ENCODE assay signal across 9 mouse cellular contexts in the genomic region with DNA sequence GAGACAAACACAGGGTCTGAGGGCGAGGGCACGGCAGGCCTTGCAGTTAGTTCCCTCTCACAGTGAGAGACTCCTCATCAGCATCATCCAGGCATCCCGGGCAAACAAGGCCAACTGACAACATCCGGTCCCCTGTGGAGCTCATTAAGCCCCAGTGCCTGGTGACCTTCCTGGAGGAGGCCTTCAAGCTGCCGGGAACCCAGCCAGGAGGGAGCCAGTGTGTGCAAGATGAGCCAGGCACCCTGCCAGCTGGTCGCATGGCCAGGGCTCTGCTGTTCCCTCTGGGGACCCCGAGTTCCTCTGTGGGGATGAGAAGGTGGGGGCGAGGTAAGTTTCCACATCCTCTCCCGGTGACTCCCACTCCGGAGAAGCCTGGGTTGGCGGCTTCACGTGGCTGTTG. TPM values are rescaled to one million over a fixed set of nuclear protein-coding genes. Genes with fewer than 3 reads are reported as not detected.
DNase-seq lines count a peak whose midpoint lies in the region; ATAC-seq lines count a peak whose summit lies in the region.
"Had no signal": no experiment of that assay in that cellular context is flagged by ENCODE, and none has a peak within 500 bp of the region (broad histone marks: within the 10 kb centered on the region; RNA-seq: fewer than 3 reads in every experiment).

No protein-coding gene starts in this region.

- H3K36me3 ChIP-seq in lung, embryonic 16.5 days (ENCODE audit: control insufficient read depth, insufficient read depth, low read length) = no peaks in the 10 kb centered on the region
- no peaks in the 10 kb centered on the region for H3K36me3 ChIP-seq in forebrain, embryonic 11.5 days (ENCODE audit: control insufficient read depth, insufficient read depth, low read length)
- H3K36me3 ChIP-seq in hindbrain, embryonic 13.5 days = peaks cover 13% of the 10 kb centered on the region

- H3K4me3 ChIP-seq in lung, embryonic 16.5 days (ENCODE audit: low read length) = no peak overlapping the region
- H3K4me3 ChIP-seq in forebrain, embryonic 11.5 days (ENCODE audit: low read depth, low read length) = no peak overlapping the region
- H3K4me3 ChIP-seq in hindbrain, embryonic 13.5 days = no peak overlapping the region
- H3K4me3 ChIP-seq: megakaryocyte, embryonic 14.5 days had no signal

- H3K4me2 ChIP-seq in lung, embryonic 16.5 days (ENCODE audit: low read depth, low read length) = no peak overlapping the region
- H3K4me2 ChIP-seq in forebrain, embryonic 11.5 days (ENCODE audit: low read depth, low read length, severe bottlenecking) = no peak overlapping the region
- no peak overlapping the region; the same call in 1 of the 2 replicates for H3K4me2 ChIP-seq in hindbrain, embryonic 13.5 days

- no peaks in the 10 kb centered on the region for H3K27me3 ChIP-seq in lung, embryonic 16.5 days (ENCODE audit: control insufficient read depth, insufficient read depth, low read depth, low read length)
- H3K27me3 ChIP-seq in forebrain, embryonic 11.5 days (ENCODE audit: control insufficient read depth, insufficient read depth, low read length) = no peaks in the 10 kb centered on the region
- H3K27me3 ChIP-seq in hindbrain, embryonic 13.5 days = 0 out of 2 replicates have a peak, but pooled peaks cover 10% of the 10 kb centered on the region

- 16% methylated on average over 12 of the region's 12 CpGs for WGBS in lung, embryonic 16.5 days
- 16% methylated on average over 12 of the region's 12 CpGs for WGBS in forebrain, embryonic 11.5 days
- 22% methylated on average over 12 of the region's 12 CpGs for WGBS in hindbrain, embryonic 13.5 days

- ATAC-seq in lung, embryonic 16.5 days (ENCODE audit: low read depth) = peak; percentile 31; the same call in 1 of the 2 replicates
- ATAC-seq in forebrain, embryonic 11.5 days (replicated peaks; ENCODE audit: low FRiP score) = no peak
- no peak for ATAC-seq in hindbrain, embryonic 13.5 days (ENCODE audit: low FRiP score)
- no peak for ATAC-seq in megakaryocyte, adult 5-6 weeks (ENCODE audit: poor library complexity, severe bottlenecking)

- H3K9me3 ChIP-seq in lung, embryonic 16.5 days (ENCODE audit: control insufficient read depth, low read length) = no peaks in the 10 kb centered on the region
- no peaks in the 10 kb centered on the region for H3K9me3 ChIP-seq in forebrain, embryonic 11.5 days (ENCODE audit: control insufficient read depth, low read length)
- no peaks in the 10 kb centered on the region for H3K9me3 ChIP-seq in hindbrain, embryonic 13.5 days
- H3K9me3 ChIP-seq: megakaryocyte, embryonic 14.5 days had no signal

- H3K9ac ChIP-seq in lung, embryonic 16.5 days (ENCODE audit: low read length) = no peak overlapping the region
- H3K9ac ChIP-seq in forebrain, embryonic 11.5 days (ENCODE audit: low read length) = no peak overlapping the region
- H3K9ac ChIP-seq in hindbrain, embryonic 13.5 days = peak overlapping the region; percentile 21; the same call in 1 of the 2 replicates

- DNase-seq in lung, postnatal 36 days = no peak
- DNase-seq in adrenal gland, adult (ENCODE audit: inconsistent age in 2 of 2, low spot score in 1 of 2) = peak; percentile 98 to 99
- DNase-seq in forebrain, embryonic 11.5 days (ENCODE audit: low spot score) = peak; percentile 58
- peak; percentile 35 for DNase-seq in retina, postnatal 7 days (ENCODE audit: low read depth, low spot score)
- no peak for DNase-seq in layer of hippocampus, adult 11-12 months (ENCODE audit: low spot score)

- no peak overlapping the region for H3K27ac ChIP-seq in lung, embryonic 16.5 days (ENCODE audit: low read length)
- no peak overlapping the region for H3K27ac ChIP-seq in forebrain, embryonic 11.5 days (ENCODE audit: low read depth, low read length)
- peak overlapping the region; percentile 40; the same call in 1 of the 2 replicates for H3K27ac ChIP-seq in hindbrain, embryonic 13.5 days

- no peaks in the 10 kb centered on the region; the same call in 1 of the 2 replicates for H3K4me1 ChIP-seq in lung, embryonic 16.5 days (replicated peaks; ENCODE audit: control insufficient read depth, insufficient read depth, low read length)
- no peaks in the 10 kb centered on the region; the same call in 1 of the 2 replicates for H3K4me1 ChIP-seq in forebrain, embryonic 11.5 days (replicated peaks; ENCODE audit: control insufficient read depth, insufficient read depth, low read length)
- H3K4me1 ChIP-seq in hindbrain, embryonic 13.5 days (replicated peaks) = peaks cover 37% of the 10 kb centered on the region

RNA-seq across cellular contexts. Expression of gene Tesc, which starts 12.5 kb away (rescaled TPM):
- polyA plus RNA-seq in lung, embryonic 16.5 days (2015; fragmentation: Nextera tagmentation; extraction: Ambion mirVana) = 8.6 and 9.9 TPM in 2 replicates
- 0.91 and 1.8 TPM in 2 replicates for polyA plus RNA-seq in forebrain, embryonic 11.5 days (2014; fragmentation: Nextera tagmentation; extraction: Ambion mirVana)
- 1.6 and 2.0 TPM in 2 replicates for polyA plus RNA-seq in hindbrain, embryonic 13.5 days (2015; fragmentation: Nextera tagmentation; extraction: Ambion mirVana)
- total RNA-seq in megakaryocyte, adult 5-6 weeks (2015) = 1.8 and 4.2 TPM in 2 replicates
- 2.2 and 2.4 TPM in 2 replicates for total RNA-seq in megakaryocyte, adult 5-6 weeks (2017)

RNA-seq across cellular contexts. Expression of gene Fbxo21, which starts 38.5 kb away (rescaled TPM):
- 46.5 and 48.2 TPM in 2 replicates for polyA plus RNA-seq in lung, embryonic 16.5 days (2015; fragmentation: Nextera tagmentation; extraction: Ambion mirVana)
- polyA plus RNA-seq in forebrain, embryonic 11.5 days (2014; fragmentation: Nextera tagmentation; extraction: Ambion mirVana) = 122 and 130 TPM in 2 replicates
- polyA plus RNA-seq in hindbrain, embryonic 13.5 days (2015; fragmentation: Nextera tagmentation; extraction: Ambion mirVana) = 141 and 149 TPM in 2 replicates
- total RNA-seq in megakaryocyte, adult 5-6 weeks (2015) = 2.0 and 3.1 TPM in 2 replicates
- 4.2 and 4.8 TPM in 2 replicates for total RNA-seq in megakaryocyte, adult 5-6 weeks (2017)

Comparison
In these comparisons a context has a peak if more than half of its experiments do, and no peak if none do; other contexts are left out.
1. DNase-seq: peak in adrenal gland, adult (2 of 2), forebrain, embryonic 11.5 days (single experiment) and retina, postnatal 7 days (single experiment); none in lung, postnatal 36 days (single experiment) and layer of hippocampus, adult 11-12 months (single experiment).